Mouse (Mus musculus) naive thymus-derived CD4-positive, alpha-beta T cell, adult 2 months (primary cell): ENCODE results near the gene Unk.
"Not testable (repeated sequence)": the region's sequence is repeated elsewhere in the genome, so short reads cannot be mapped to it uniquely, and the experiment has no call there.

Experiments used
- DNase-seq: peaks from one replicate; pipeline ENCODE4 v3.0.0-alpha.2; 2011; ENCODE audit warnings: low read depth

Unk gene

DNA sequence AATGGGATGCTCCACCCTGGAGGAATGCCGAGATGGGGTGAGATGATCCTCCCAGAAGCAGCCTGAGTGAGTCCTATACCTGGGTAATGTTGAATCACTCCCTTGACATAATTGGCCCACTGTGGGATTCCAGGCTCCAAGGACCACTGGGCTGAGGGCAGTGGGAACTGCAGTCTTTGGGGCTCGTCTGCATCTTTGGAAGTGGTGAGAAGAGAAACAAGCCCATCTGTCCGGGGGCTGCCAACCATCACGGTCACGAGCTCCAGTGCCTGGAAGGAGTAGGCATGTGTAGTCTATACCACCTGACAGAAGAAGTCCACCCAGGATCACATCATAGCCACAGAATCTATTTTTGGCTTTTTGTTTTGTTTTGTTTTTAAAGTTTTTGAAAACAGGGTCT is 19.2 kb upstream of the Unk start:
- DNase-seq: no peak

DNA sequence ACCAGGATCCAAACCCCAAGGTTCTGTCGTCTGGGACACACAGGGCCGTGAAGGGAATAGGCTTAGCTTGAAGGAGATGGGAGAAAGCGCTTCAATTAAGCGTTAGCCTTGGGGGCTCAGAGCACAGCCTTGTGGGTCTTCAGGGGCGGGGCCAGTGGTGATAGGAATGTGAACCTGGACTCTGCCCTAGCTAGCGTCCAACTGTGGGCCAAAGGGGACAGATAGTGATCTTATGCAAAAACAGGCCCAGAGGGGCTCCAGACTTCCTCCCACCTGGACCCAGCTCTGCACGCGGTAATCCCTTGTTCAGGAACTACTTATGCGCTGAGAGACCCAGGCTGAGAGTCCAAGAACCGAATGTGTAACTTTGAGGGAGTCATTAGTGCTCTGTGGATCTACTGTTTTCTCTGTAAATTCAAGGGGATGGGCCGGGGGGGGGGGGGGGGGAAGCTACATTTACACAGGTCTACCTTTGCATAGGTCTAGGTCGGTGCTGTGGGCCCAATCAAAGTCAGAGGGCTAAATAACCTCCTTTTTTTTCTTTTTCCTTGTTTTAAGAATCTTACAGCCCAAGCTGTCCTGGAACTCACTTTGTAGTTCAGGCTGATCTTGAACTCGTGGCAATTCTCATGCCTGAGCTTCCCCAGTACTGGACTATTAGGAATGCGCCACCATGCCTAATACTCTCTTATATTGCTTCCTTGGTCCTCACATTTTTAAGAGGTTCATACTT is 18.4 kb upstream of the Unk start:
- no peak for DNase-seq

DNA sequence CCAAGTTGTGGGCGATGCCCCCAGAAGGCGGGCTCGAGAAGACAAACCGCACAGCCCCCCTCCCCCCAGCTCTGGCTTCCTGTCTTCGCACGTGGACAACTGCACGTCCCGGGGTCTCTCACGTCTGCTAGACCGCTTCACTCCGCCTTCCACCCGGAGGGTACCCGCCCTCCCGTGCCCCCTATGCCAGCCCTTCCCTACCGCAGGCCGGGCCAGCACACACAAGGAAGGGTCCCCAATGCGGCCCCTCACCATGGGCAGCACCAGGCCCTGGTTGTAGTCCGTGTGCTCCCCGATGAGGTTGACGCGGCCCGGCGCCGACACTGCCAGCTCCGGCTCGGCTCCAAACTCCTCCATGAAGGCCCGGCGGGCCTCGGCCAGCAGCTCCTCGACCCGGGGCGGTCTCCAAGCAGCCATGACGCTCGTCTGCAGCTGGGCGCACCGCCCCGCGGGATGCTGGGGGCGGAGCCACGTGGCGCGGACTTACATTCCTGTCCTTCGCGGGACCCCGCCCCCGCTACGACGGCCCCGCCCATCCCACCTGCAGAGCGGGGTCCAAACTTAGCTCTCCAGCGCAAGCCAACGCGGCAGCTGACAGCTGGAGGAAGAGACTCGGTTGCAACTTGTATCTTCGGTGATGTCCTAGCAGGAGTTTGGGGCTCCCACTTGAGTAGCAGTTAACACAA is 17.7 kb upstream of the Unk start, which contains the start of gene Galk1:
Gene Galk1, minus strand, starts transcription at position 458 of the 686 bp plus-strand sequence.
- DNase-seq: peak; percentile 90

GRCm38 (mm10) chr11:116014821-116015220 is 15.3 kb upstream of the Unk start:
- DNase-seq: no peak

- DNase-seq: peak; percentile 61
These were observed 12.0 kb upstream of the Unk start for GRCm38 (mm10) chr11:116018106-116018505.

DNA sequence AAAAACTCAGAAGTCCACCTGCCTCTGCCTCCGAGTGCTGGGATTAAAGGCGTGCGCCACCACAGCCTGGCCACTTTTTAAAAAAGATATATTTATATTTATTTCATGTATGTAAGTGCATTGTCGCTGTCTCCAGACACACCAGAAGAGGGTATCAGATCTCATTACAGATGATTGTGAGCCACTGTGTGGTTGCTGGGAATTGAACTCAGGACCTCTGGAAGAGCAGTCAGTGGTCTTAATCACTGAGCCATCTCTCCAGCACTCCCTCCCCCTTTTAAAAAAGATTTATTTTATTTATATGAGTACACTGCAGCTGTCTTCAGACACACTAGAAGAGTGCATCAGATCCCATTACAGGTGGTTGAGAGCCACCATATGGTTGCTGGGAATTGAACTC is 11.3 kb upstream of the Unk start:
- DNase-seq: not testable (repeated sequence)

GRCm38 (mm10) chr11:116019360-116019791 is 10.7 kb upstream of the Unk start:
- peak; percentile 56 for DNase-seq

- DNase-seq: peak; percentile 66
These were observed 10.1 kb upstream of the Unk start for GRCm38 (mm10) chr11:116019976-116020411.

DNA sequence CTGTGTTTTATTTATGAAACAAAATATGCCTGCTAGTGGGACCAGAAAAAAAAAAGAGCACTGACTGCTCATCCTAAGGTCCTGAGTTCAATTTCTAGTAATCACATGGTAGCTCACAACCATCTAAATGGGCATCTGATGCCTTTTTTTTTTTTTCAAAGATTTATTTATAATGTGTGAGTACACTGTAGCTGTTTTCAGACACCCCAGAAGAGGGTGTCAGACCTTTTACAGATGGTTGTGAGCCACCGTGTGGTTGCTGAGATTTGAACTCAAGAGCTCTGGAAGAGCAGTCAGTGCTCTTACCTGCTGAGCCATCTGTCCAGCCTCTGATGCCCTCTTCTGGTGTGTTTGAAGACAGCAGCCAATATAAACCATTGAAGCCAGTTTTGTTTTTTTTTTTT is 9.6 kb upstream of the Unk start:
- DNase-seq: peak; percentile 68

- peak; percentile 57 for DNase-seq
These were observed 8.5 kb upstream of the Unk start for GRCm38 (mm10) chr11:116021328-116022220.

- DNase-seq: peak; percentile 53
These were observed 7.8 kb upstream of the Unk start for GRCm38 (mm10) chr11:116022256-116022780.

DNA sequence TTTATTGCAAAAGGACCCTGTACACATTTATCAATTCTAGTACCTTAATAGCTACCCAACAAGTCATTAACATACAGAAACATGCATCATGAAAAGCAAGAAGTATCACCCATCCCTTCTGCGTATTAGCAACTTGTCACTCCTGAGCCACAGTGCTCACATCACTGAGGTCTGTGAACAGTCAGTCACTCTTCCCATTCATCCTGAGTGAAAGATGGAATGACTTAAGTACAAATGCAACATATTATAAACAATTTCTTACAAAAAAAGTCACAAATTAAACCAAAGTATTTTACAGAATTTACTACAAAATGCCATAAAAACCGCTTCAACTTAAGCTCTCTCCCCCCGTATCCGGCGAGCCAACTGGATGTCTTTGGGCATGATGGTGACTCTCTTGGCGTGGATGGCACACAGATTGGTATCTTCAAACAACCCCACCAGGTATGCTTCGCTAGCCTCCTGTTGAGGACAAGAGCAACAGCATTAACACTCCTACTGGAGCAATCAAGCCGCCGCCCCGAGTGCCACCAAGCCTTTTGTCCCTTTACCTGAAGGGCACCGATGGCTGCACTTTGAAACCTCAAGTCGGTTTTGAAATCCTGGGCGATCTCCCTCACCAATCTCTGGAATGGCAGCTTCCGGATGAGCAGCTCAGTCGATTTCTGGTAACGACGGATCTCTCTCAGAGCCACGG is 6.9 kb upstream of the Unk start:
- DNase-seq: peak; percentile 57

DNA sequence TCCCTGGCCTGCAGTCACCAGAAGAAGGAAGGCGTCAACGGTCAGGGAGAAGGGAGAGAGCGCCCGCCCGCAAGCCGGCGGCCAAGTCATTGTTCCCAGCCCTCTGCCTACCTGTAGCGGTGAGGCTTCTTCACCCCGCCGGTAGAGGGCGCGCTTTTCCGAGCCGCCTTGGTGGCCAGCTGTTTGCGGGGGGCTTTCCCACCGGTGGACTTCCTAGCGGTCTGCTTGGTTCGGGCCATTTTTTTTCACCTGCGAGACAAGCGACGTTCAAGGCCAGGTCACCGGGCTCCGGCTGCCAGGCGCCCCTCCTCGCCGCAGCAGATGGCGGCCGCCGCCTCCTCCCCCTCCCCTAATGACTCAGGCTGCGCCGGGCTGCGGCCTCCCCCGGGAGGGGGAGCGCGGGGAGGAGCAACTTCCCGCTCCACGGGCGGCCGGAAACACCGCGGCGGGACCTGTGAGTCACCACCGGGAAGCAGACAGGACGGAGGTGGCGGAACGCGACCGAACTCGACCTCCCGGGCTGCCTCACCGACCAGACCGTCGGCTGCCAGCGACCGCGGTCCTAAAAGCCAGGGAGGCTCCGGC is 6.3 kb upstream of the Unk start:
- DNase-seq: no peak

DNA sequence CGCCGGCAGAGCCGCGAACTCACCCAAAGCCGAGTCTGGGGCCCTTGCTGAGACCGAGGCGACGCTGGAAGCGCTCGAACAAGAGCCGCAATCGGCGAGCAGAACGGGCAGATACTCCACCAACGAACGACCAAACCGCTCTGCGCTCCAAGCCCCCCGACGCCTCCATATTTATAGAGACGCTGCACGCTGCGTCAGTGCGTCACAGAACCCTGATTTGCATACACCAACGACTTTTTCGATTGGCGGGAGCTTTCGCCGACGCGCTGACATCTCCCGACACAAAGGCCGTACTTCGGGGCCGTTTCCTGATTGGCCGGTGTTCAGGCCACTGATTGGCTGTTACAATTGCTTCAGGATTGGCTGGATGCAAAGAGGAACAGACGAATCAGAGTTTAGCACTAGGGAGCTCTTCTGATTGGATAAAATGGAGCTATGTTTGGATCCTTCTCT is 5.7 kb upstream of the Unk start:
- DNase-seq: peak; percentile 99

- DNase-seq: no peak
These were observed 4.9 kb upstream of the Unk start for GRCm38 (mm10) chr11:116025056-116025845.

GRCm38 (mm10) chr11:116027756-116028155 is 2.4 kb upstream of the Unk start, which contains the start of gene H3f3b:
TSS of gene H3f3b (minus strand) at chr11:116027962.
- no peak for DNase-seq

- no peak for DNase-seq
These were observed 1.8 kb upstream of the Unk start for GRCm38 (mm10) chr11:116028177-116028865.

DNA sequence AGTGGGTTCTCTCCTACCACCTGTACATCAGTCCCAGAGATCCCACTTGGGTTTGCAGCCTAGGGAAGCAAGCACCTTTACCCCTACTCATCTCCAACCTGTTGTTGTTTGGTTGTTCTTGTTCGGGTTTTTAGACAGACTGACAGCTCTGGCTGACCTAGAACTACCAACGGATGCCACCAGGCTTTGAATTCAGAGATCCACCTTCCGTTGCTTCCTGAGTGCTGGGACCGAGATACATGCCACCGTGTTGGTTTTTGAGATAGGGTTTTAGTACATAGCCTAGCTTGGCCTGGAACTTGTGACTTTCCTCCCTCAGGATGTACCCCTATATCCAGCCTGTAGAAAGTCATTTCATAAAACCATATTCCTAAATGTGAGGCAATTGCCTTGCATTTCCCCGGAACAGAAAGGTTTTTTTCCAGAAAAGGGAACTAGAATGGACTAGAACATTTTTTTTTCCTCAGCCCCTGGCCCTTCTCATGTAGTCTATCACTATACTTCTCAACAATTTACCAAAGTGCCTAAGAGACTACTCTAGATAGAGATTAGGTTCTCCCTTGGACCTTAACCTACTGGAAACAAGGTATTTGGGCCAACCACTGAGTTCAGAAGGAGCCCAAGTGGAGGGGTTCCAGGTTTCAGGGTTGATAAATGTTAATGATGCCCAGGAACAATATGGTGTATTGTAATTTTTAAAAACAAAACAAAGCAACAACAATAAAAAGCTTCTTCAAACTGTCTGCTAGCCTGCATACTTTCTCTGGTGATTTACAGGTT is 846 bp upstream of the Unk start:
- DNase-seq: no peak
